Mouse (Mus musculus) hindbrain, postnatal 0 days (tissue): ENCODE measurements around the gene Olfr1318. TPM values are rescaled to one million over a fixed set of nuclear protein-coding genes. Genes with fewer than 3 reads are reported as not detected.
A peak's percentile ranks its signal among the peaks of the same experiment; 100 is the strongest.

Experiments
- ATAC-seq: fragments of 200-750 bp; cut with Nextera tagmentation; 2 replicates; pipeline ENCODE4 v1.8.0; 2017; ENCODE audit warnings: mild to moderate bottlenecking, moderate TSS enrichment, moderate library complexity
- DNase-seq: peaks from one replicate; pipeline ENCODE4 v3.0.0-alpha.2; 2015; ENCODE audit warnings: low spot score
- H3K27ac ChIP-seq: fragments of 300-500 bp; sonication (generic); 2 replicates; pipeline ENCODE4 v1.5.1; 2014; ENCODE audit warnings: mild to moderate bottlenecking
- H3K27me3 ChIP-seq: fragments of 300-500 bp; sonication (generic); 2 replicates; pipeline ENCODE4 v1.6.1; 2014; ENCODE audit warnings: low read length, mixed read lengths; ENCODE audit not compliant: insufficient read depth
- H3K36me3 ChIP-seq: fragments of 300-500 bp; sonication (generic); 2 replicates; pipeline ENCODE4 v1.6.1; 2014; ENCODE audit warnings: low read length, mixed read lengths; ENCODE audit not compliant: insufficient read depth
- H3K4me1 ChIP-seq: fragments of 300-500 bp; sonication (generic); 2 replicates; pipeline ENCODE4 v1.6.1; 2014; ENCODE audit warnings: antibody characterized with exemption, low read length, mixed read lengths; ENCODE audit not compliant: insufficient read depth
- H3K4me2 ChIP-seq: fragments of 300-500 bp; sonication (generic); 2 replicates; pipeline ENCODE4 v1.6.1; 2014; ENCODE audit warnings: low read depth, mild to moderate bottlenecking, low read length, moderate library complexity, mixed read lengths
- H3K4me3 ChIP-seq: fragments of 300-500 bp; sonication (generic); 2 replicates; pipeline ENCODE4 v1.5.1; 2014; ENCODE audit warnings: low read length
- H3K9ac ChIP-seq: fragments of 300-500 bp; sonication (generic); replicated peaks from 2 replicates; pipeline ENCODE4 v1.6.1; 2014; ENCODE audit warnings: mild to moderate bottlenecking, low read length, moderate library complexity, mixed read lengths
- H3K9me3 ChIP-seq: fragments of 300-500 bp; sonication (generic); 2 replicates; pipeline ENCODE4 v1.6.1; 2016; ENCODE audit warnings: low read length, mixed read lengths
- CTCF ChIP-seq: IDR thresholded peaks from 2 replicates; pipeline ENCODE4 v1.5.1; 2016; ENCODE audit warnings: antibody characterized with exemption, control low read depth, low read depth
- WGBS: fragments of 180-500 bp; shearing (Covaris S2); extraction: QIAGEN DNeasy Blood & Tissue Kit; methylation state at CpG from one replicate; pipeline ENCODE4 v1.1.7; 2014; 5-methylcytosine and 5-hydroxymethylcytosine counted together
- polyA plus RNA-seq: library from polyadenylated mRNA; unstranded; fragments of >200 nt; fragmentation: Nextera tagmentation; extraction: Ambion mirVana; gene quantifications from 2 replicates; pipeline ENCODE4 v1.2.1, GENCODE M21; 2015
- total RNA-seq: library from RNA; depleted of rRNA; stranded (reverse); fragments of >200 nt; gene quantifications from 2 replicates; pipeline ENCODE4 v1.2.3, GENCODE M21; 2014; rRNA removed

The Olfr1318 gene
- not detected in 2 replicates for total RNA-seq
- polyA plus RNA-seq: 0.14 TPM in 2 replicates

DNA sequence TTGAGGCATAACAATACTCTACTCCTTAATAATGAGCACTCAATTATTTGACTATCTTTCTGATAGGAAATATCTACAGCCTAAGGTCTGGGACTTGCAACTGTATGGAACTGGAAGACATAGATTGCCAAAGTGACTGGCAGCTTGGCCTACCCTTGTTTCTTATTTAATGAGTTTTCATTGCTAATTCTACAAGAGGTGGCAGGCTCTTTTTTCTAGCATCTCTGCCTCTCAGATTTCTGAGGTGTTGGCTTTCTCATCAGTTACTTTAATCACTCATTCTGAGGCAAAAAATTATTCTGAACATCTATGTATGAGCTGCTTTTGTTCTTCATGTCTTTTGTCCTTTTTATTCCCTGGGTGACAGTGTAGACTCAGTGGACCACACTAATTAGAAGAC is at the start of gene Olfr1318:
Gene Olfr1318 (plus strand): TSS at position 301 of the 400 bp plus-strand sequence.
- no peak for TF ChIP-seq CTCF
- Histone ChIP-seq H3K9ac (no peak within 1 kb of the TSS), H3K4me1 (no peaks in the 10 kb centered on the region), H3K27ac (no peak within 1 kb of the TSS), H3K36me3 (no peaks in the 10 kb centered on the region), H3K4me3 (no peak within 1 kb of the TSS), H3K9me3 (no peaks in the 10 kb centered on the region), H3K27me3 (no peaks in the 10 kb centered on the region), H3K4me2 (no peak within 1 kb of the TSS)
- ATAC-seq (no peak), DNase-seq (no peak)

DNA sequence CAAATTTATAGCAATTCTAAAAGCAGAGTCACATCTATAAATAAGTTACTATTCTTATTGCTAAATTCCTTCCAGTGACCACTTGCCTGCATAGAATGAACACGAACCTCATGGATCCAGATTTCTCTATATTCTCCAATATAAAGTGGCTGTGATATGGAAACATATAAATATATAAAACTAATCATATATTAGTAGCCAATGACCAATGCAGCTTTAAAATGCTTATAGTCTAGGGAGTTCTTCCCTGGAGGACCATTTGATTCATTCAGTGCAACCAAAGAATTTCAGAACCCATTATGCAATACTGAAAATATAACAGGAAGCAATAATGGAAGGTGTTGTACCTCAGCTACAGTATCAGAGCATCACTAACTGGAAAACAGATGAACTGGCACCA is 38.7 kb upstream of the Olfr1318 start, which contains the start of gene Olfr1315-ps1:
Gene Olfr1315-ps1 (minus strand): TSS at position 101 of the 400 bp plus-strand sequence.
- Histone ChIP-seq H3K9ac (no peak within 1 kb of the TSS), H3K27ac (no peak within 1 kb of the TSS), H3K4me1 (no peaks in the 10 kb centered on the region), H3K27me3 (no peaks in the 10 kb centered on the region), H3K4me2 (no peak within 1 kb of the TSS), H3K4me3 (no peak within 1 kb of the TSS), H3K36me3 (no peaks in the 10 kb centered on the region), H3K9me3 (no peaks in the 10 kb centered on the region)
- no peak for DNase-seq
- TF ChIP-seq CTCF: no peak
- ATAC-seq: no peak
- 81% methylated on average over 1 of the region's 1 CpGs for WGBS

DNA sequence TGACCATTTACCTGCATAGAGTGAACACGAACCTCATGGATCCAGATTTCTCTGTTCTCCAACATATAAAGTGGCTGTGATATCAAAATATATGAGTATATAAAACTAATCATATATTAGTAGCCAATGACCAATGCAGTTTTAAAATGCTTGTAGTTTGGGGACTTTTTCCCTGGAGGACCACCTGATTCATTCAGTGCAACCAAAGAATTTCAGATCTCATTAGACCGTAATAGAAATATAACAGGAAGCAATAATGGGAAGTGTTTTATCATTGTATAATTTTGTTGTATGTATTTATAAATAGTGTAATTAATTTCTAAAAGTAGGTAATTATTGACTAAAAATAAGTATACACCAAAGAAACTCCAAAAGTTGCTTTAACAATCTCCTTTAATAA is 19.1 kb upstream of the Olfr1318 start, which contains the start of gene Olfr1316:
Gene Olfr1316 (minus strand): TSS at position 101 of the 400 bp plus-strand sequence.
- no peak within 1 kb of the TSS for H3K4me3 ChIP-seq
- H3K4me2 ChIP-seq: no peak within 1 kb of the TSS
- no peaks in the 10 kb centered on the region for H3K4me1 ChIP-seq
- H3K9ac ChIP-seq: no peak within 1 kb of the TSS
- no peaks in the 10 kb centered on the region for H3K27me3 ChIP-seq
- 88% methylated on average over 2 of the region's 2 CpGs for WGBS
- DNase-seq (no peak), ATAC-seq (no peak)
- TF ChIP-seq CTCF: no peak
- no peak within 1 kb of the TSS for H3K27ac ChIP-seq
- H3K36me3 ChIP-seq: no peaks in the 10 kb centered on the region
- H3K9me3 ChIP-seq: no peaks in the 10 kb centered on the region

DNA sequence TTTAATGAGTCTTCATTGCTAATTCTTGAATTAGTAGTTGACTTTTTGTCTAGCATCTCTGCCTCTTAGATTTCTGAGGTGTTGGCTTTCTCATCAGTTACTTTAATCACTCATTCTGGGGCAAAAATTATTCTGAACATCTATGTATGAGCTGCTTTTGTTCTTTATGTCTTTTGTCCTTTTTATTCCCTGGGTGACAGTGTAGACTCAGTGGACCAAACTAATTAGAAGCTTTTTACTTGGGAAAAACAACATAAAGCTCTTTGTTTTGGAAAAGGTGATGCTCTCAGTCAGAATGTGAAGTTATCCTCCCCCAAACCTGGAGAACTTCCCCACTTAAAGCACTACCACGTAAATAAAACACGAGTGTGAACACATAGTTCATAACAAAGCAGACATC is 14.0 kb upstream of the Olfr1318 start, which contains the start of gene Olfr1317:
Gene Olfr1317 (plus strand): TSS at position 301 of the 400 bp plus-strand sequence.
- H3K4me3 ChIP-seq: no peak within 1 kb of the TSS
- H3K36me3 ChIP-seq: no peaks in the 10 kb centered on the region
- no peaks in the 10 kb centered on the region for H3K27me3 ChIP-seq
- no peaks in the 10 kb centered on the region for H3K9me3 ChIP-seq
- H3K27ac ChIP-seq: no peak within 1 kb of the TSS
- H3K4me2 ChIP-seq: no peak within 1 kb of the TSS
- ATAC-seq (no peak), DNase-seq (no peak)
- no peak within 1 kb of the TSS for H3K9ac ChIP-seq
- H3K4me1 ChIP-seq: no peaks in the 10 kb centered on the region
- WGBS: 70% methylated on average over 2 of the region's 2 CpGs
- TF ChIP-seq CTCF: no peak

DNA sequence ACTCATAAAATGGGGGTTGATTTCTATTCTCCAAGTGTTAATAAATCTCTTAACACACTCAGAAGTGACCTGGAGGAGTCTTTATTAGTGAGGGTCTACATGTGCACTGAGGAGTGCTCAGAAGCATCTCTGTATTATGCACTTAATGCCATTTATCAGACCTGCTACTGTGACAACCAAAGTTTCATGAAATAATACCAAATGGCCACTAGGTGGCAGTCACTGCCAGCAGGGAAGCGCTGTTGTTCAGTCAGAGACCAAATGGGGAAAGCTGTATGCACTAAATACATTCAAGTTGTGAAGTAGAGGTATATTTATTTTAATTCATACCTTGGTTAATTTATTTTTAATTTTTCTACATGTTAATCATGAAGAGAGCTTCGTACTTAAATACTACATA is 42.9 kb downstream of the Olfr1318 start:
- no peaks in the 10 kb centered on the region for H3K27me3 ChIP-seq
- peak; percentile 79; the same call in 1 of the 2 replicates for ATAC-seq
- no peak overlapping the region for H3K9ac ChIP-seq
- H3K36me3 ChIP-seq: no peaks in the 10 kb centered on the region
- no peak overlapping the region for H3K4me2 ChIP-seq
- H3K9me3 ChIP-seq: no peaks in the 10 kb centered on the region
- no peak overlapping the region for H3K27ac ChIP-seq
- peak; percentile 90 for TF ChIP-seq CTCF
- H3K4me3 ChIP-seq: no peak overlapping the region
- peak; percentile 82 for DNase-seq
- no peaks in the 10 kb centered on the region for H3K4me1 ChIP-seq
- 2% methylated on average over 2 of the region's 2 CpGs for WGBS

DNA sequence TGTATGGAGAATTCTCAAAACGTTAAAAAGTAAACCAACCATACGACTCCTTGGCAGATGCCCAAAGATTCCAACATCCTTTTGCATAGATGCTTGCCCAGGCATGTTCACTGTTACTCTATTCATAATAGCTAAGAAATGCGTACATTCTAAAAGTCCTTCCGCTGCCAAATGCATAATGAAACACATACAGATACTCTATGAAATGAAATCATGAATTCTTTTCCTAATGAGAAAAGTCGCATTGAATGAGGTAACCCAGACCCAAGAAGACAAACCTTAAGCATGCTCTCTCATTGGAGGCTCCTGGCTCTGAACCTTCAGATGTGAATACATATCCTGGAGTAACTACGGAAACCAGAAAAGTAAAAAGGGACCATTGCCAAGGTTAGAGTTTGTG is 49.1 kb downstream of the Olfr1318 start:
- Histone ChIP-seq H3K9me3 (no peaks in the 10 kb centered on the region), H3K4me3 (no peak overlapping the region), H3K36me3 (no peaks in the 10 kb centered on the region), H3K4me2 (no peak overlapping the region), H3K27ac (no peak overlapping the region), H3K9ac (no peak overlapping the region), H3K27me3 (no peaks in the 10 kb centered on the region), H3K4me1 (no peaks in the 10 kb centered on the region)
- DNase-seq: peak; percentile 38
- ATAC-seq: no peak
- WGBS: 53% methylated on average over 6 of the region's 6 CpGs
- no peak for TF ChIP-seq CTCF

Other genes starting within 250 kb of the Olfr1318 start
- gene Olfr1306, start 237.9 kb upstream of the Olfr1318 start, total RNA-seq: not detected in 2 replicates
- not detected in 2 replicates for gene Olfr1306, start 237.9 kb upstream of the Olfr1318 start, polyA plus RNA-seq
- gene Olfr1307, start 204.8 kb upstream of the Olfr1318 start, total RNA-seq: not detected in 2 replicates
- not detected in 2 replicates for gene Olfr1307, start 204.8 kb upstream of the Olfr1318 start, polyA plus RNA-seq
- gene Olfr1308, start 189.3 kb upstream of the Olfr1318 start, total RNA-seq: not detected in 2 replicates
- gene Olfr1308, start 189.3 kb upstream of the Olfr1318 start, polyA plus RNA-seq: not detected in 2 replicates
- 0.11 TPM in 1 of 2 replicates, not detected in the other for gene Olfr1309, start 163.9 kb upstream of the Olfr1318 start, total RNA-seq
- gene Olfr1309, start 163.9 kb upstream of the Olfr1318 start, polyA plus RNA-seq: not detected in 2 replicates
- not detected in 2 replicates for gene Olfr1310, start 141.5 kb upstream of the Olfr1318 start, total RNA-seq
- not detected in 2 replicates for gene Olfr1310, start 141.5 kb upstream of the Olfr1318 start, polyA plus RNA-seq
- gene Olfr1311, start 129.8 kb upstream of the Olfr1318 start, total RNA-seq: not detected in 2 replicates
- not detected in 2 replicates for gene Olfr1311, start 129.8 kb upstream of the Olfr1318 start, polyA plus RNA-seq
- gene Olfr1312, start 104.0 kb upstream of the Olfr1318 start, total RNA-seq: not detected in 2 replicates
- gene Olfr1312, start 104.0 kb upstream of the Olfr1318 start, polyA plus RNA-seq: not detected in 2 replicates
- not detected in 2 replicates for gene Olfr1313, start 76.4 kb upstream of the Olfr1318 start, total RNA-seq
- gene Olfr1313, start 76.4 kb upstream of the Olfr1318 start, polyA plus RNA-seq: not detected in 2 replicates
- not detected in 2 replicates for gene Olfr1314, start 57.4 kb upstream of the Olfr1318 start, total RNA-seq
- gene Olfr1314, start 57.4 kb upstream of the Olfr1318 start, polyA plus RNA-seq: not detected in 2 replicates
- gene Olfr1315-ps1, start 38.8 kb upstream of the Olfr1318 start, total RNA-seq: 0.21 TPM in 1 of 2 replicates, not detected in the other
- gene Olfr1315-ps1, start 38.8 kb upstream of the Olfr1318 start, polyA plus RNA-seq: not detected in 2 replicates
- gene Olfr1316, start 19.2 kb upstream of the Olfr1318 start, total RNA-seq: not detected in 2 replicates
- not detected in 2 replicates for gene Olfr1316, start 19.2 kb upstream of the Olfr1318 start, polyA plus RNA-seq
- not detected in 2 replicates for gene Olfr1317, start 13.9 kb upstream of the Olfr1318 start, total RNA-seq
- gene Olfr1317, start 13.9 kb upstream of the Olfr1318 start, polyA plus RNA-seq: not detected in 2 replicates
- 21.3 and 44.7 TPM in 2 replicates for gene Lpcat4, start 85.3 kb downstream of the Olfr1318 start, total RNA-seq
- gene Lpcat4, start 85.3 kb downstream of the Olfr1318 start, polyA plus RNA-seq: 20.8 and 22.8 TPM in 2 replicates
- 0.05 TPM in 1 of 2 replicates, not detected in the other for gene Nutm1, start 105.1 kb downstream of the Olfr1318 start, total RNA-seq
- gene Nutm1, start 105.1 kb downstream of the Olfr1318 start, polyA plus RNA-seq: 0.06 and 0.11 TPM in 2 replicates
- 61.0 and 115 TPM in 2 replicates for gene Nop10, start 107.7 kb downstream of the Olfr1318 start, total RNA-seq
- 177 and 183 TPM in 2 replicates for gene Nop10, start 107.7 kb downstream of the Olfr1318 start, polyA plus RNA-seq
- gene Slc12a6, start 111.6 kb downstream of the Olfr1318 start, total RNA-seq: 55.5 and 68.2 TPM in 2 replicates
- gene Slc12a6, start 111.6 kb downstream of the Olfr1318 start, polyA plus RNA-seq: 12.6 and 13.6 TPM in 2 replicates
- not detected in 2 replicates for gene Gm21985, start 112.1 kb downstream of the Olfr1318 start, total RNA-seq
- not detected in 2 replicates for gene Gm21985, start 112.1 kb downstream of the Olfr1318 start, polyA plus RNA-seq
- 123 and 151 TPM in 2 replicates for gene Emc4, start 213.8 kb downstream of the Olfr1318 start, total RNA-seq
- 239 and 246 TPM in 2 replicates for gene Emc4, start 213.8 kb downstream of the Olfr1318 start, polyA plus RNA-seq
- gene Katnbl1, start 225.0 kb downstream of the Olfr1318 start, total RNA-seq: 11.4 and 16.2 TPM in 2 replicates
- gene Katnbl1, start 225.0 kb downstream of the Olfr1318 start, polyA plus RNA-seq: 21.4 and 23.3 TPM in 2 replicates